16 mouse cellular contexts compared by ENCODE assay signal in genomic region chr9:76565656-76566055, GRCm38 (mm10). TPM values are rescaled to one million over a fixed set of nuclear protein-coding genes. Genes with fewer than 3 reads are reported as not detected.
A peak's percentile ranks its signal among the peaks of the same experiment; 100 is the strongest.
DNase-seq lines count a peak whose midpoint lies in the region; ATAC-seq lines count a peak whose summit lies in the region.
"Had no signal": no experiment of that assay in that cellular context is flagged by ENCODE, and none has a peak within 500 bp of the region (broad histone marks: within the 10 kb centered on the region; RNA-seq: fewer than 3 reads in every experiment).

No protein-coding gene starts in this region.

- H3K36me3 ChIP-seq in heart, embryonic 15.5 days, result no peaks in the 10 kb centered on the region
- no peaks in the 10 kb centered on the region for H3K36me3 ChIP-seq in intestine, embryonic 15.5 days
- H3K36me3 ChIP-seq: heart, embryonic 12.5 days; kidney, embryonic 15.5 days had no signal

- H3K9ac ChIP-seq in heart, embryonic 15.5 days, result no peak overlapping the region
- no peak overlapping the region for H3K9ac ChIP-seq in intestine, embryonic 15.5 days
- H3K9ac ChIP-seq: heart, embryonic 12.5 days; hindbrain, embryonic 14.5 days; liver, postnatal 0 days had no signal

- no peaks in the 10 kb centered on the region for H3K9me3 ChIP-seq in heart, embryonic 15.5 days (replicated peaks)
- no peaks in the 10 kb centered on the region for H3K9me3 ChIP-seq in intestine, embryonic 15.5 days
- H3K9me3 ChIP-seq: heart, embryonic 12.5 days; kidney, embryonic 15.5 days had no signal

- peaks cover 3% of the 10 kb centered on the region for H3K4me1 ChIP-seq in heart, embryonic 15.5 days (replicated peaks)
- peaks cover 3% of the 10 kb centered on the region; the same call in 1 of the 2 replicates for H3K4me1 ChIP-seq in intestine, embryonic 15.5 days (replicated peaks)
- H3K4me1 ChIP-seq: heart, embryonic 12.5 days had no signal

- no peak overlapping the region for H3K4me3 ChIP-seq in heart, embryonic 15.5 days
- peak overlapping the region; percentile 54 for H3K4me3 ChIP-seq in intestine, embryonic 15.5 days (replicated peaks)
- H3K4me3 ChIP-seq: gastrocnemius, adult 2 months had no signal

- peak overlapping the region; percentile 97; the same call in 1 of the 2 replicates for H3K4me2 ChIP-seq in heart, embryonic 15.5 days
- H3K4me2 ChIP-seq in intestine, embryonic 15.5 days (replicated peaks), result peak overlapping the region; percentile 92

- no peak for ATAC-seq in heart, embryonic 15.5 days (replicated peaks; ENCODE audit: insufficient number of reproducible peaks, insufficient read depth, low FRiP score, low read depth)
- ATAC-seq in intestine, embryonic 15.5 days, result no peak
- ATAC-seq: liver, postnatal 0 days had no signal

- DNase-seq in heart, adult 18-20 months, result no peak
- DNase-seq in right cerebral cortex, postnatal 25 days, result peak; percentile 23
- no peak for DNase-seq in right cerebral cortex, postnatal 36 days (ENCODE audit: low spot score in 2 of 2)
- no peak for DNase-seq in kidney, adult 11 months
- no peak for DNase-seq in testis, postnatal 14 days (ENCODE audit: low spot score)
- DNase-seq: gastrocnemius, adult 2 months; left cerebral cortex, postnatal 4 days; liver, postnatal 0 days; thymus, postnatal 36 days had no signal

- 78% methylated on average over 2 of the region's 2 CpGs for WGBS in heart, embryonic 15.5 days
- 67% methylated on average over 2 of the region's 2 CpGs for WGBS in intestine, embryonic 15.5 days

- H3K27me3 ChIP-seq in heart, embryonic 15.5 days, result peaks cover 4% of the 10 kb centered on the region; the same call in 1 of the 2 replicates
- no peaks in the 10 kb centered on the region for H3K27me3 ChIP-seq in intestine, embryonic 15.5 days (replicated peaks)
- H3K27me3 ChIP-seq: CH12.LX; heart, embryonic 12.5 days; kidney, embryonic 15.5 days had no signal

- no peak overlapping the region for H3K27ac ChIP-seq in heart, embryonic 15.5 days
- no peak overlapping the region for H3K27ac ChIP-seq in intestine, embryonic 15.5 days
- H3K27ac ChIP-seq: gastrocnemius, adult 2 months; hindbrain, embryonic 14.5 days; kidney, embryonic 15.5 days had no signal

RNA-seq across cellular contexts. Expression of gene Fam83b, which starts 1.3 kb away (rescaled TPM):
- polyA plus RNA-seq in heart, embryonic 15.5 days (2015; fragmentation: Nextera tagmentation; extraction: Ambion mirVana), result 0.21 and 0.93 TPM in 2 replicates
- total RNA-seq in heart, adult 18-20 months (2021), result under 1 TPM in 1 of 2 experiments, not detected in 1; 0.15 TPM
- 11.6 and 13.4 TPM in 2 replicates for polyA plus RNA-seq in intestine, embryonic 15.5 days (2015; fragmentation: Nextera tagmentation; extraction: Ambion mirVana)
- total RNA-seq: common myeloid progenitor, adult 5-6 weeks; gastrocnemius, adult 2 months had no signal
